Mouse (Mus musculus): Measurements from ENCODE around the gene Epop. TPM values are rescaled to one million over a fixed set of nuclear protein-coding genes. Genes with fewer than 3 reads are reported as not detected.

Gene Epop
- total RNA-seq, 2 experiments from 2014 or later: 0.60 to 1.3 TPM

- DNase-seq: peak; percentile 27
- intact Hi-C loops (cut with DNase I; ENCODE audit: low total_unique reads): no loop called here
Observed at GRCm38 (mm10) chr11:97603891-97604290, 25.6 kb downstream of the Epop start.

- DNase-seq: no peak
- intact Hi-C loops (cut with DNase I; ENCODE audit: low total_unique reads): no loop called here
Observed at GRCm38 (mm10) chr11:97602223-97602622, 27.3 kb downstream of the Epop start.

GRCm38 (mm10) chr11:97599104-97599503 is 30.4 kb downstream of the Epop start:
- intact Hi-C loops (cut with DNase I; ENCODE audit: low total_unique reads): no loop called here
- DNase-seq: no peak

- intact Hi-C loops (cut with DNase I; ENCODE audit: low total_unique reads): no loop called here
- DNase-seq: no peak
Observed at GRCm38 (mm10) chr11:97597945-97598691, 31.4 kb downstream of the Epop start.

GRCm38 (mm10) chr11:97594136-97594535 is 35.4 kb downstream of the Epop start:
- intact Hi-C loops (cut with DNase I; ENCODE audit: low total_unique reads): no loop called here
- DNase-seq: no peak

- intact Hi-C loops (cut with DNase I; ENCODE audit: low total_unique reads): no loop called here
- no peak for DNase-seq
Observed at GRCm38 (mm10) chr11:97591910-97592309, 37.6 kb downstream of the Epop start.

GRCm38 (mm10) chr11:97590227-97590960 is 39.1 kb downstream of the Epop start:
- intact Hi-C loops (cut with DNase I; ENCODE audit: low total_unique reads): no loop called here
- no peak for DNase-seq

- intact Hi-C loops (cut with DNase I; ENCODE audit: low total_unique reads): no loop called here
- no peak for DNase-seq
Observed at GRCm38 (mm10) chr11:97589216-97589615, 40.3 kb downstream of the Epop start.

- DNase-seq: no peak
- intact Hi-C loops (cut with DNase I; ENCODE audit: low total_unique reads): no loop called here
Observed at GRCm38 (mm10) chr11:97585932-97586331, 43.6 kb downstream of the Epop start.

GRCm38 (mm10) chr11:97584476-97584875 is 45.0 kb downstream of the Epop start:
- DNase-seq: no peak
- intact Hi-C loops (cut with DNase I; ENCODE audit: low total_unique reads): no loop called here

- DNase-seq: no peak
- intact Hi-C loops (cut with DNase I; ENCODE audit: low total_unique reads): loop anchor here (5.0 to 10.0 kb wide), 2 partner anchors 38 to 94 kb away; no protein-coding TSS in a partner anchor
Observed at GRCm38 (mm10) chr11:97579088-97579857, 50.2 kb downstream of the Epop start.

- intact Hi-C loops (cut with DNase I; ENCODE audit: low total_unique reads): loop anchor here (5.0 to 10.0 kb wide), 2 partner anchors 39 to 93 kb away; no protein-coding TSS in a partner anchor
Observed at GRCm38 (mm10) chr11:97578286-97578685, 51.2 kb downstream of the Epop start.

More at GRCm38 (mm10) chr11:97578286-97578685, 51.2 kb downstream of the Epop start:
- DNase-seq: no peak

Small RNA genes within 50 kb of the gene (microRNA-seq; reads per million reads assigned to microRNA genes)
- gene Gm24158 (0 to 0.32 reads per million in 2 experiments), gene Mir6927 (0 to 1.3 reads per million in 2 experiments)

Other genes starting within 250 kb of the Epop start
- gene Arhgap23, start 214.2 kb downstream of the Epop start, total RNA-seq (2021): 10 to 100 TPM; 10.5 to 12.2 TPM
- not detected for gene 4933428G20Rik, start 129.4 kb downstream of the Epop start, total RNA-seq (2021)
- gene Srcin1, start 53.5 kb downstream of the Epop start, total RNA-seq (2021): under 1 TPM; 0.51 to 0.64 TPM
- gene Mllt6, start 33.7 kb upstream of the Epop start, total RNA-seq (2021): 10 to 100 TPM; 26.2 to 27.4 TPM
- 100 to 1,000 TPM; 105 to 116 TPM for gene Cisd3, start 56.1 kb upstream of the Epop start, total RNA-seq (2021)
- 1 to 10 TPM; 6.5 to 7.7 TPM for gene Pcgf2, start 70.8 kb upstream of the Epop start, total RNA-seq (2021)
- 100 to 1,000 TPM; 146 to 154 TPM for gene Psmb3, start 73.7 kb upstream of the Epop start, total RNA-seq (2021)
- 10 to 100 TPM; 33.3 to 38.5 TPM for gene Pip4k2b, start 115.0 kb upstream of the Epop start, total RNA-seq (2021)
- 1 to 10 TPM; 6.0 to 6.7 TPM for gene Cwc25, start 136.9 kb upstream of the Epop start, total RNA-seq (2021)
- gene 1700001P01Rik, start 146.2 kb upstream of the Epop start, total RNA-seq (2021): not detected
- gene Rpl23, start 152.7 kb upstream of the Epop start, total RNA-seq (2021): 100 to 1,000 TPM; 607 to 676 TPM
- 10 to 100 TPM; 29.9 to 39.5 TPM for gene Lasp1, start 169.3 kb upstream of the Epop start, total RNA-seq (2021)
- gene B230217C12Rik, start 211.1 kb upstream of the Epop start, total RNA-seq (2021): 1 to 10 TPM in 1 of 2 experiments, under 1 TPM in 1; 0.84 to 1.5 TPM